Mouse (Mus musculus) liver, adult 2 months (tissue): ENCODE measurements around the gene Map7d1.

Source experiments
- CTCF ChIP-seq: fragments of 200-500 bp; IDR thresholded peaks from 2 replicates; pipeline ENCODE4 v1.5.1; 2011; ENCODE audit warnings: low read depth, low read length, control low read depth
- POLR2A ChIP-seq: fragments of 200-500 bp; IDR thresholded peaks from 2 replicates; pipeline ENCODE4 v1.6.1; 2011; ENCODE audit warnings: low read length, control low read depth; ENCODE audit not compliant: insufficient read depth; ENCODE audit errors: extremely low read depth

GRCm38 (mm10) chr4:126227077-126227761 is 28.9 kb downstream of the Map7d1 start:
- no peak for TF ChIP-seq POLR2A
- peak; percentile 77 for TF ChIP-seq CTCF
